Mouse (Mus musculus) hindbrain, embryonic 14.5 days (tissue): ENCODE results near the gene Card6. TPM values are rescaled to one million over a fixed set of nuclear protein-coding genes. Genes with fewer than 3 reads are reported as not detected.

Experiments
- ATAC-seq: fragments of 200-750 bp; cut with Nextera tagmentation; 2 replicates; pipeline ENCODE4 v1.8.0; 2017; ENCODE audit warnings: moderate number of reproducible peaks, mild to moderate bottlenecking, moderate TSS enrichment, moderate library complexity; ENCODE audit not compliant: low FRiP score
- DNase-seq: peaks from one replicate; pipeline ENCODE4 v3.0.0-alpha.2; 2015; ENCODE audit warnings: low spot score
- H3K27ac ChIP-seq: fragments of 300-500 bp; sonication (generic); 2 replicates; pipeline ENCODE4 v1.5.1; 2014; ENCODE audit warnings: mild to moderate bottlenecking, moderate library complexity
- H3K27me3 ChIP-seq: fragments of 300-500 bp; sonication (generic); 2 replicates; pipeline ENCODE4 v1.6.1; 2014; ENCODE audit warnings: mild to moderate bottlenecking, low read length, mixed read lengths; ENCODE audit not compliant: control insufficient read depth, insufficient read depth
- H3K36me3 ChIP-seq: fragments of 300-500 bp; sonication (generic); replicated peaks from 2 replicates; pipeline ENCODE4 v1.6.1; 2014; ENCODE audit not compliant: control insufficient read depth, insufficient read depth
- H3K4me1 ChIP-seq: fragments of 300-500 bp; sonication (generic); replicated peaks from 2 replicates; pipeline ENCODE4 v1.6.1; 2014; ENCODE audit warnings: antibody characterized with exemption, low read length, mixed read lengths; ENCODE audit not compliant: control insufficient read depth, insufficient read depth
- H3K4me2 ChIP-seq: fragments of 300-500 bp; sonication (generic); replicated peaks from 2 replicates; pipeline ENCODE4 v1.6.1; 2014; ENCODE audit warnings: mild to moderate bottlenecking, moderate library complexity
- H3K4me3 ChIP-seq: fragments of 300-500 bp; sonication (generic); replicated peaks from 2 replicates; pipeline ENCODE4 v1.5.1; 2014; ENCODE audit warnings: mild to moderate bottlenecking, low read length
- H3K9ac ChIP-seq: fragments of 300-500 bp; sonication (generic); 2 replicates; pipeline ENCODE4 v1.6.1; 2014
- H3K9me3 ChIP-seq: fragments of 300-500 bp; sonication (generic); 2 replicates; pipeline ENCODE4 v1.6.1; 2016; ENCODE audit warnings: low read length; ENCODE audit not compliant: control insufficient read depth
- WGBS: fragments of 180-500 bp; shearing (Covaris S2); extraction: QIAGEN DNeasy Blood & Tissue Kit; methylation state at CpG from one replicate; pipeline ENCODE4 v1.1.7; 2014; 5-methylcytosine and 5-hydroxymethylcytosine counted together
- polyA plus RNA-seq: library from polyadenylated mRNA; unstranded; fragments of >200 nt; fragmentation: Nextera tagmentation; extraction: Ambion mirVana; gene quantifications from 2 replicates; pipeline ENCODE4 v1.2.1, GENCODE M21; 2014

Card6 gene
- polyA plus RNA-seq, 1 experiment from 2014 or later = 0.79 TPM

- Histone ChIP-seq H3K4me1 (peaks cover 16% of the 10 kb centered on the region), H3K9ac (peak overlapping the region; percentile 80), H3K4me2 (peak overlapping the region; percentile 61), H3K36me3 (no peaks in the 10 kb centered on the region), H3K27me3 (no peaks in the 10 kb centered on the region), H3K27ac (peak overlapping the region; percentile 93), H3K9me3 (no peaks in the 10 kb centered on the region), H3K4me3 (peak overlapping the region; percentile 84)
- 2% methylated on average over 57 of the region's 61 CpGs for WGBS
- ATAC-seq (peak; percentile 93), DNase-seq (peak; percentile 71)
These were observed 35.9 kb upstream of the Card6 start for GRCm38 (mm10) chr15:5144021-5144778.

- ATAC-seq (peak; percentile 94), DNase-seq (peak; percentile 76)
- no peaks in the 10 kb centered on the region for H3K36me3 ChIP-seq
- peaks cover 16% of the 10 kb centered on the region for H3K4me1 ChIP-seq
- peak within 1 kb of the TSS; percentile 93 for H3K27ac ChIP-seq
- no peaks in the 10 kb centered on the region for H3K27me3 ChIP-seq
- no peaks in the 10 kb centered on the region for H3K9me3 ChIP-seq
- H3K9ac ChIP-seq = peak within 1 kb of the TSS; percentile 80
- H3K4me3 ChIP-seq = peak within 1 kb of the TSS; percentile 84
- H3K4me2 ChIP-seq = peak within 1 kb of the TSS; percentile 61
- under 1% methylated on average over 48 of the region's 80 CpGs for WGBS
These were observed 35.2 kb upstream of the Card6 start, which contains the start of gene Prkaa1 for GRCm38 (mm10) chr15:5143361-5144020. Gene Prkaa1 (plus strand): TSS chr15:5143861.

DNA sequence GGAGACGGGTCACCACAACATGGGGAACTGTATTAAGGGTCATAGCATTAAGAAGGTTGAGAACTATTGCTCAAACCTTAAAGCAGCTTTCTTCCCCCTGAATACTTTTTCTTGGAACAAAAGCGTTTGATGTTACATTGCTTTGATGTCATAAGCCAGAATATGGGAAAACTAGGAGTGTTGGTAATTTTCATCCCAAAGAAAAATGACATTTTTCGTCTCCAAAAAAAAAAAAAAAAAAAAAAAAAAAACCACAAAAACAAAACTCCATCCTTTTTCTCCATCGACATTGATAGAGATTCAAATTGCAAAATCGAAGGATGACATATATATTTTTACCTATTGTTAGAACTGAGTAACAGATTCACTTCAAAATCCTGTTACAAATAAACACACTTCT, 34.4 kb upstream of the Card6 start:
- ATAC-seq (no peak), DNase-seq (no peak)
- 78% methylated on average over 5 of the region's 5 CpGs for WGBS
- Histone ChIP-seq H3K27me3 (no peaks in the 10 kb centered on the region), H3K9ac (no peak overlapping the region), H3K9me3 (no peaks in the 10 kb centered on the region), H3K4me3 (peak overlapping the region; percentile 84), H3K4me1 (peaks cover 16% of the 10 kb centered on the region), H3K4me2 (peak overlapping the region; percentile 61), H3K36me3 (no peaks in the 10 kb centered on the region), H3K27ac (no peak overlapping the region)

DNA sequence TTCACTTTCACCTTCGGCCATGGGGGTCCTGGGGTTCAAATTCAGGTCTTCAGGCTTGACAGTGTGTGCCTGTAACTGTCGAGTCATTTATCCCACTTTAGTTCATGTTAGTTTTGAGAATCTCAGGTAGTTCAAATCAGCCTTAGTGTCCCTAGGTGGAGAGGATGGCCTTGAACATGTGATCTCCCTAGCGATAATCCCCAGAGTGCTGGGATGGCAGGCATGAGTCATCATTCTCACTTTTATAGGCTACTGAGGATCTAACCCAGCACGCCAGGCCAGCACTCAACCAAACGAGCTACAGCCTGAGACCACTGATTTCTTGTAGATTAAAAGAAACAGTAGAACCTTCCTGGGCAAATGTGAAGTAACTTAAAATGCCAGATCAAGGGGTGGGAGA, 33.7 kb upstream of the Card6 start:
- no peaks in the 10 kb centered on the region for H3K9me3 ChIP-seq
- no peaks in the 10 kb centered on the region for H3K36me3 ChIP-seq
- H3K4me3 ChIP-seq = no peak overlapping the region
- no peak for DNase-seq
- no peaks in the 10 kb centered on the region for H3K27me3 ChIP-seq
- H3K9ac ChIP-seq = no peak overlapping the region
- 72% methylated on average over 5 of the region's 5 CpGs for WGBS
- no peak overlapping the region for H3K4me2 ChIP-seq
- no peak for ATAC-seq
- H3K4me1 ChIP-seq = peaks cover 16% of the 10 kb centered on the region
- no peak overlapping the region for H3K27ac ChIP-seq

DNA sequence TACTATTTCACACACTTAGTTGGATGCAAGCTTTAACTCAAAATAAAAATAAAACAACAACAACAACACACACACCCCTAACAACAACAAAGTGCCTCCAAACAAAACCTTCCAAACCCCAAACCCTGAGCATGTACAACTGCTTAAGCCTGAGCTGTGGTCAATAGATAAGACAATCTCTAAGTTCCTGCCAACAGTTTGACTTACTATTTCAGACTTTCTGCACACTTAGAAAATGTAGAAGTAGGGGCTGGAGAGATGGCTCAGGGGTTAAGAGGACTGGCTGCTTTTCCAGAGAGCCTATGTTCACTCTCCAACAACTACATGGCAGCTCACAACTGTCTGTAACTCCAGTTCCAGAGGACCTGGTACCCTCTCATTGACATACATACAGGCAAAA, 32.0 kb upstream of the Card6 start:
- no peak overlapping the region for H3K4me2 ChIP-seq
- H3K4me1 ChIP-seq = peaks cover 8% of the 10 kb centered on the region
- no peaks in the 10 kb centered on the region for H3K27me3 ChIP-seq
- no peak overlapping the region for H3K4me3 ChIP-seq
- H3K36me3 ChIP-seq = no peaks in the 10 kb centered on the region
- H3K9me3 ChIP-seq = no peaks in the 10 kb centered on the region
- DNase-seq (no peak), ATAC-seq (no peak)
- H3K27ac ChIP-seq = no peak overlapping the region
- H3K9ac ChIP-seq = no peak overlapping the region

- Histone ChIP-seq H3K9ac (no peak overlapping the region), H3K36me3 (no peaks in the 10 kb centered on the region), H3K4me2 (no peak overlapping the region), H3K4me1 (peaks cover 3% of the 10 kb centered on the region), H3K27me3 (no peaks in the 10 kb centered on the region), H3K27ac (no peak overlapping the region), H3K4me3 (no peak overlapping the region), H3K9me3 (no peaks in the 10 kb centered on the region)
- DNase-seq (no peak), ATAC-seq (no peak)
- 88% methylated on average over 7 of the region's 7 CpGs for WGBS
These were observed 31.5 kb upstream of the Card6 start for GRCm38 (mm10) chr15:5139863-5140262.

DNA sequence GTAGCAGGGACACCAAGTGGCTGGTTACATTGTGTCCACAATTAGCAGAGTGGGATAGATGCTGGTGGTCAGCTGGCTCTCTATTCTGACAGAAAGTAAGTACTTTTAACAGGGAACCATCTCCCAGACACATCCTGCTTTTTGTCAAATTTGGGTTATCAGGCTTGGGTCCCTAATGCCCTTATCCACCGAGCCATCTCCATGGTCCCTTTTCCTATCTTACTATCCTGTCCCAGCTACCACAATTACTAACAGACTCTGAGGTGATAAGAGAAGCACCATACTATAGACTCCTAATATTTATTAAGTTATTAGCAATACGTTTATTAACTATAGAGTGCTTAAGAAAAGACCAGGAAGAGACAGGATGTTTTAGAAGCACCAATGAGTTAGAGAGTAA, 31.0 kb upstream of the Card6 start:
- Histone ChIP-seq H3K27ac (no peak overlapping the region), H3K36me3 (no peaks in the 10 kb centered on the region), H3K9me3 (no peaks in the 10 kb centered on the region), H3K4me2 (no peak overlapping the region), H3K4me3 (no peak overlapping the region), H3K4me1 (no peaks in the 10 kb centered on the region), H3K27me3 (no peaks in the 10 kb centered on the region), H3K9ac (no peak overlapping the region)
- DNase-seq = no peak
- no peak for ATAC-seq
- 90% methylated on average over 2 of the region's 2 CpGs for WGBS

GRCm38 (mm10) chr15:5138021-5138856, 29.9 kb upstream of the Card6 start:
- H3K4me1 ChIP-seq = no peaks in the 10 kb centered on the region
- H3K4me3 ChIP-seq = no peak overlapping the region
- no peaks in the 10 kb centered on the region for H3K27me3 ChIP-seq
- no peak overlapping the region for H3K4me2 ChIP-seq
- no peak overlapping the region for H3K9ac ChIP-seq
- 67% methylated on average over 9 of the region's 9 CpGs for WGBS
- H3K27ac ChIP-seq = no peak overlapping the region
- ATAC-seq (peak; percentile 69; the same call in 1 of the 2 replicates), DNase-seq (peak; percentile 33)
- no peaks in the 10 kb centered on the region for H3K36me3 ChIP-seq
- H3K9me3 ChIP-seq = no peaks in the 10 kb centered on the region

DNA sequence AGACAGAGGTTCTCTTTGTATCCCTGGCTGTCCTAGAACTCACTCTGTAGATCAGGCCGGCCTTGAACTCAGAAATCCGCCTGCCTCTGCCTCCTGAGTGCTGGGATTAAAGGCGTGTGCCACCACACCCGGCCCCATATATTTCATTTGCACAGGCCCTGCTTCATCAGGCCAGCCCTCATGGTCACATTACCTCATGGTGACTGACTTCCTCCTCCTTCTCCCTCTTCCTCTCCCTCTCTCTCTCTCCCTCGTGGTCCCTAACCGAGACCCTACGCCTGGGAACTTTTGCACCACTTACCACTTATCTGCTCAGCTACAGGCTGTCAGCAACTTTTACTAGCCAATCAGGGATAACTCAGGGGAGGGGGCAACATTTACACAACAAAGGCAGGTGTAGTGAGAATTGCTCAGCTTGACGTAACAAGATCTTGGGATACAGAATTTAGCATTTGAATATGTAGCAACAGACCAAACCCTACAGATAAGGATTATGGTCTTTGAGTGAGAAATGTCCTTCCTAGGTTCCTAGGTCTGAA, 26.7 kb upstream of the Card6 start:
- ATAC-seq = no peak

More for the DNA sequence above, 26.7 kb upstream of the Card6 start:
- Histone ChIP-seq H3K9ac (no peak overlapping the region), H3K36me3 (no peaks in the 10 kb centered on the region), H3K27me3 (no peaks in the 10 kb centered on the region), H3K27ac (no peak overlapping the region), H3K4me1 (no peaks in the 10 kb centered on the region), H3K9me3 (no peaks in the 10 kb centered on the region), H3K4me2 (no peak overlapping the region), H3K4me3 (no peak overlapping the region)
- no peak for DNase-seq
- WGBS = 85% methylated on average over 8 of the region's 8 CpGs
